ENCODE assay signal across 24 mouse cellular contexts in the genomic region with DNA sequence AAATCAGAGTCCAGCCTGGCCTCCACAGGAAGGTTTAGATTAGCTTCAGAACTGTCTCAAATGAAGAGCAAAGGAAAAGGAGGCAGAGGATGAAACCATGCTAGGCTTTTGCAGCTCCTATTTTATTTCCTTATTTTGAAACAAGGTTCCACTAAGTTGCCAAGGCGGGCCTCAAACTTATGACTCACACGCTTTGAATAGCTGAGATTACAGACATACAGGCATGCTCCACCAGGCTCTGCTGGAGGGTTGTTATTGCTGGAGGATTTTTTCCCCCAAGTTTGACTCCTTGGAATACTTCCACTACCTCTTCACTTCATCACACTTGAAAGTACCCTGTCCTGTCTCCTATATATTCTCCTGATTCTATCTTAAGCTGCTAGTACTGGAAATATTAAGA.
"Had no signal": no experiment of that assay in that cellular context is flagged by ENCODE, and none has a peak within 500 bp of the region (broad histone marks: within the 10 kb centered on the region; RNA-seq: fewer than 3 reads in every experiment).

No protein-coding gene starts in this region.

- H3K27ac ChIP-seq: heart, embryonic 13.5 days; heart, embryonic 15.5 days; hindbrain, embryonic 13.5 days; hindbrain, embryonic 15.5 days; hindbrain, postnatal 0 days; kidney, embryonic 15.5 days; kidney, postnatal 0 days; limb, embryonic 13.5 days; limb, embryonic 15.5 days; liver, embryonic 12.5 days; liver, embryonic 14.5 days had no signal

- H3K4me3 ChIP-seq: heart, embryonic 13.5 days; heart, embryonic 15.5 days; hindbrain, embryonic 13.5 days; hindbrain, embryonic 15.5 days; kidney, embryonic 15.5 days; limb, embryonic 13.5 days; limb, embryonic 15.5 days; liver, embryonic 12.5 days had no signal

- DNase-seq: gastrocnemius, postnatal 14 days; gastrocnemius, postnatal 36 days; heart, adult 18-20 months; heart, postnatal 14 days; heart, postnatal 36 days; kidney, adult 11 months; kidney, adult 2 months; kidney, adult 9 months; kidney, postnatal 14 days; kidney, postnatal 36 days; layer of hippocampus, adult 9-11 months; layer of hippocampus, postnatal 36 days; left cerebral cortex, postnatal 4 days had no signal

- H3K4me1 ChIP-seq: hindbrain, embryonic 13.5 days; hindbrain, embryonic 15.5 days; kidney, embryonic 15.5 days; limb, embryonic 13.5 days; limb, embryonic 15.5 days; liver, embryonic 12.5 days had no signal
